14 mouse cellular contexts compared by ENCODE assay signal in genomic region chr1:80710607-80711261, GRCm38 (mm10). TPM values are rescaled to one million over a fixed set of nuclear protein-coding genes. Genes with fewer than 3 reads are reported as not detected.
DNase-seq lines count a peak whose midpoint lies in the region; ATAC-seq lines count a peak whose summit lies in the region.
"Had no signal": no experiment of that assay in that cellular context is flagged by ENCODE, and none has a peak within 500 bp of the region (broad histone marks: within the 10 kb centered on the region; RNA-seq: fewer than 3 reads in every experiment).

No protein-coding gene starts in this region.

- H3K27ac ChIP-seq in forebrain, embryonic 16.5 days (ENCODE audit: low read length), result no peak overlapping the region
- H3K27ac ChIP-seq: liver, embryonic 13.5 days; midbrain, embryonic 10.5 days had no signal

- no peak overlapping the region for H3K4me3 ChIP-seq in forebrain, embryonic 16.5 days (replicated peaks; ENCODE audit: low read length)
- H3K4me3 ChIP-seq: liver, embryonic 13.5 days; midbrain, embryonic 10.5 days had no signal

- H3K4me2 ChIP-seq in forebrain, embryonic 16.5 days (ENCODE audit: low read length), result no peak overlapping the region
- H3K4me2 ChIP-seq: liver, embryonic 13.5 days had no signal

- 19% methylated on average over 8 of the region's 8 CpGs for WGBS in forebrain, embryonic 16.5 days

- H3K4me1 ChIP-seq in forebrain, embryonic 16.5 days (replicated peaks; ENCODE audit: control insufficient read depth, insufficient read depth, low read length), result peaks cover 10% of the 10 kb centered on the region
- H3K4me1 ChIP-seq: liver, embryonic 13.5 days; midbrain, embryonic 10.5 days had no signal

- DNase-seq in gastrocnemius, postnatal 14 days, result peak; percentile 20
- no peak for DNase-seq in gastrocnemius, postnatal 25 days
- DNase-seq in kidney, postnatal 14 days, result peak; percentile 11
- DNase-seq in kidney, adult 9 months, result no peak
- peak; percentile 12 to 65 for DNase-seq in lung, postnatal 4 days
- DNase-seq in thymus, postnatal 14 days, result no peak
- DNase-seq in T-cell, adult 2 months (ENCODE audit: low spot score), result no peak
- DNase-seq: cerebellum, postnatal 25 days; gastrocnemius, postnatal 36 days; layer of hippocampus, adult 9-11 months; liver, embryonic 13.5 days; thymus, postnatal 4 days had no signal

- peak; percentile 90 for ATAC-seq in forebrain, embryonic 16.5 days

- H3K27me3 ChIP-seq in forebrain, embryonic 16.5 days (replicated peaks; ENCODE audit: control insufficient read depth, insufficient read depth, low read length), result no peaks in the 10 kb centered on the region; the same call in 1 of the 2 replicates
- H3K27me3 ChIP-seq: liver, embryonic 13.5 days had no signal

- no peaks in the 10 kb centered on the region for H3K36me3 ChIP-seq in forebrain, embryonic 16.5 days (ENCODE audit: control insufficient read depth, insufficient read depth)
- H3K36me3 ChIP-seq: liver, embryonic 13.5 days; midbrain, embryonic 10.5 days had no signal

- no peaks in the 10 kb centered on the region for H3K9me3 ChIP-seq in forebrain, embryonic 16.5 days (ENCODE audit: control insufficient read depth, low read length)
- H3K9me3 ChIP-seq: liver, embryonic 13.5 days; midbrain, embryonic 10.5 days had no signal

- intact Hi-C loops in gastrocnemius, postnatal 14 days (cut with DNase I; ENCODE audit: low total_unique reads), result no loop called here

- no peak overlapping the region for H3K9ac ChIP-seq in forebrain, embryonic 16.5 days (replicated peaks; ENCODE audit: low read depth, low read length)
- H3K9ac ChIP-seq: liver, embryonic 13.5 days had no signal

RNA-seq across cellular contexts. Expression of gene Dock10, which starts 47.6 kb away (rescaled TPM):
- total RNA-seq in gastrocnemius, postnatal 14 days (2021), result 1 to 10 TPM; 7.3 to 8.0 TPM
- total RNA-seq in gastrocnemius, postnatal 25 days (2021), result 1 to 10 TPM; 4.0 to 4.2 TPM
- 2.5 and 3.2 TPM in 2 replicates for polyA plus RNA-seq in forebrain, embryonic 16.5 days (2015; fragmentation: Nextera tagmentation; extraction: Ambion mirVana)

Comparison
In these comparisons a context has a peak if more than half of its experiments do, and no peak if none do; other contexts are left out.
1. DNase-seq: peak in gastrocnemius, postnatal 14 days (single experiment), kidney, postnatal 14 days (single experiment) and lung, postnatal 4 days (2 of 2); none in gastrocnemius, postnatal 25 days (single experiment), kidney, adult 9 months (single experiment), thymus, postnatal 14 days (single experiment) and T-cell, adult 2 months (single experiment).